Mouse (Mus musculus): ENCODE results near the gene Ccl9. TPM values are rescaled to one million over a fixed set of nuclear protein-coding genes. Genes with fewer than 3 reads are reported as not detected.
A peak's percentile ranks its signal among the peaks of the same experiment; 100 is the strongest.

Gene Ccl9
- total RNA-seq (2021) (10 to 100 TPM; 12.6 to 13.7 TPM), polyA plus RNA-seq (2012; rRNA removed) (4.3 and 6.7 TPM in 2 replicates)
- long read RNA-seq, partial matches to known transcripts, result 0 of 3 reads
- long read RNA-seq, other reads (novel, unspliced or antisense), result 0 of 3 reads

GRCm38 (mm10) chr11:83578186-83578760 lies at the start of gene Ccl9:
Gene Ccl9, minus strand, starts transcription at chr11:83578636.
- H3K27ac ChIP-seq, result no peak within 1 kb of the TSS
- intact Hi-C loops (cut with DNase I), result no loop called here
- no peaks in the 10 kb centered on the region for H3K36me3 ChIP-seq (ENCODE audit: control insufficient read depth, insufficient read depth, low read length)
- H3K79me2 ChIP-seq (replicated peaks; ENCODE audit: control insufficient read depth, insufficient read depth, low read length), result no peaks in the 10 kb centered on the region
- H3K4me1 ChIP-seq (ENCODE audit: control insufficient read depth, insufficient read depth, low read length), result no peaks in the 10 kb centered on the region; the same call in 1 of the 2 replicates
- no peaks in the 10 kb centered on the region for H3K27me3 ChIP-seq (ENCODE audit: control insufficient read depth, insufficient read depth, low read length)
- WGBS, result 64% methylated on average over 2 of the region's 2 CpGs
- TF ChIP-seq CTCF (IDR thresholded peaks at IDR 0.05) (no peak), EP300 (IDR thresholded peaks at IDR 0.05; ENCODE audit: insufficient read depth, low read depth, low read length) (no peak), POLR2A (IDR thresholded peaks at IDR 0.05; ENCODE audit: insufficient read depth, low read depth, low read length) (0 out of 2 replicates have a peak, but pooled peaks have one; percentile 32)
- DNase-seq, result peak in 1 of 2 experiments; percentile 43
- H3K4me3 ChIP-seq, result no peak within 1 kb of the TSS
- H3K9ac ChIP-seq (ENCODE audit: low read depth, low read length), result no peak within 1 kb of the TSS

GRCm38 (mm10) chr11:83623586-83623985 lies 45.1 kb upstream of the Ccl9 start:
- no peak for DNase-seq
- Histone ChIP-seq H3K36me3 (ENCODE audit: control insufficient read depth, insufficient read depth, low read length) (no peaks in the 10 kb centered on the region), H3K27ac (no peak overlapping the region), H3K4me3 (no peak overlapping the region), H3K79me2 (replicated peaks; ENCODE audit: control insufficient read depth, insufficient read depth, low read length) (no peaks in the 10 kb centered on the region), H3K9ac (ENCODE audit: low read depth, low read length) (no peak overlapping the region), H3K4me1 (ENCODE audit: control insufficient read depth, insufficient read depth, low read length) (no peaks in the 10 kb centered on the region), H3K27me3 (ENCODE audit: control insufficient read depth, insufficient read depth, low read length) (no peaks in the 10 kb centered on the region)
- WGBS, result 90% methylated on average over 3 of the region's 3 CpGs
- intact Hi-C loops (cut with DNase I), result no loop called here
- TF ChIP-seq EP300 (IDR thresholded peaks at IDR 0.05; ENCODE audit: insufficient read depth, low read depth, low read length), result no peak
- TF ChIP-seq POLR2A (IDR thresholded peaks at IDR 0.05; ENCODE audit: insufficient read depth, low read depth, low read length), result no peak
- TF ChIP-seq CTCF (IDR thresholded peaks at IDR 0.05), result no peak

GRCm38 (mm10) chr11:83619037-83619436 lies 40.6 kb upstream of the Ccl9 start:
- WGBS, result 90% methylated on average over 1 of the region's 1 CpGs
- Histone ChIP-seq H3K9ac (ENCODE audit: low read depth, low read length) (no peak overlapping the region), H3K79me2 (replicated peaks; ENCODE audit: control insufficient read depth, insufficient read depth, low read length) (no peaks in the 10 kb centered on the region), H3K4me1 (ENCODE audit: control insufficient read depth, insufficient read depth, low read length) (peaks cover 3% of the 10 kb centered on the region), H3K27me3 (ENCODE audit: control insufficient read depth, insufficient read depth, low read length) (no peaks in the 10 kb centered on the region), H3K4me3 (no peak overlapping the region), H3K36me3 (ENCODE audit: control insufficient read depth, insufficient read depth, low read length) (no peaks in the 10 kb centered on the region), H3K27ac (no peak overlapping the region)
- no peak for DNase-seq
- TF ChIP-seq EP300 (IDR thresholded peaks at IDR 0.05; ENCODE audit: insufficient read depth, low read depth, low read length) (no peak), POLR2A (IDR thresholded peaks at IDR 0.05; ENCODE audit: insufficient read depth, low read depth, low read length) (no peak), CTCF (IDR thresholded peaks at IDR 0.05) (no peak)
- intact Hi-C loops (cut with DNase I), result no loop called here

- Histone ChIP-seq H3K79me2 (replicated peaks; ENCODE audit: control insufficient read depth, insufficient read depth, low read length) (no peaks in the 10 kb centered on the region), H3K4me1 (ENCODE audit: control insufficient read depth, insufficient read depth, low read length) (peaks cover 3% of the 10 kb centered on the region), H3K36me3 (ENCODE audit: control insufficient read depth, insufficient read depth, low read length) (no peaks in the 10 kb centered on the region), H3K27me3 (ENCODE audit: control insufficient read depth, insufficient read depth, low read length) (no peaks in the 10 kb centered on the region), H3K9ac (ENCODE audit: low read depth, low read length) (no peak overlapping the region), H3K4me3 (no peak overlapping the region), H3K27ac (no peak overlapping the region)
- 68% methylated on average over 5 of the region's 5 CpGs for WGBS
- intact Hi-C loops (cut with DNase I), result no loop called here
- no peak for DNase-seq
- TF ChIP-seq POLR2A (IDR thresholded peaks at IDR 0.05; ENCODE audit: insufficient read depth, low read depth, low read length) (no peak), CTCF (IDR thresholded peaks at IDR 0.05) (no peak), EP300 (IDR thresholded peaks at IDR 0.05; ENCODE audit: insufficient read depth, low read depth, low read length) (no peak)
These were observed 39.8 kb upstream of the Ccl9 start for GRCm38 (mm10) chr11:83618238-83618637.

- no peak overlapping the region for H3K27ac ChIP-seq
- intact Hi-C loops (cut with DNase I), result no loop called here
- no peaks in the 10 kb centered on the region for H3K27me3 ChIP-seq (ENCODE audit: control insufficient read depth, insufficient read depth, low read length)
- no peak overlapping the region for H3K9ac ChIP-seq (ENCODE audit: low read depth, low read length)
- H3K4me3 ChIP-seq, result no peak overlapping the region
- peaks cover 3% of the 10 kb centered on the region for H3K4me1 ChIP-seq (ENCODE audit: control insufficient read depth, insufficient read depth, low read length)
- TF ChIP-seq CTCF (IDR thresholded peaks at IDR 0.05) (no peak), EP300 (IDR thresholded peaks at IDR 0.05; ENCODE audit: insufficient read depth, low read depth, low read length) (no peak), POLR2A (IDR thresholded peaks at IDR 0.05; ENCODE audit: insufficient read depth, low read depth, low read length) (no peak)
- H3K36me3 ChIP-seq (ENCODE audit: control insufficient read depth, insufficient read depth, low read length), result no peaks in the 10 kb centered on the region
- WGBS, result 73% methylated on average over 1 of the region's 1 CpGs
- no peaks in the 10 kb centered on the region for H3K79me2 ChIP-seq (replicated peaks; ENCODE audit: control insufficient read depth, insufficient read depth, low read length)
- no peak for DNase-seq
These were observed 38.1 kb upstream of the Ccl9 start for GRCm38 (mm10) chr11:83616586-83616985.

GRCm38 (mm10) chr11:83610900-83611299 lies 32.5 kb upstream of the Ccl9 start:
- WGBS, result 66% methylated on average over 2 of the region's 2 CpGs
- intact Hi-C loops (cut with DNase I), result no loop called here

More at GRCm38 (mm10) chr11:83610900-83611299, 32.5 kb upstream of the Ccl9 start:
- Histone ChIP-seq H3K27ac (no peak overlapping the region), H3K27me3 (ENCODE audit: control insufficient read depth, insufficient read depth, low read length) (no peaks in the 10 kb centered on the region), H3K4me3 (no peak overlapping the region), H3K4me1 (ENCODE audit: control insufficient read depth, insufficient read depth, low read length) (no peaks in the 10 kb centered on the region), H3K36me3 (ENCODE audit: control insufficient read depth, insufficient read depth, low read length) (no peaks in the 10 kb centered on the region), H3K79me2 (replicated peaks; ENCODE audit: control insufficient read depth, insufficient read depth, low read length) (no peaks in the 10 kb centered on the region), H3K9ac (ENCODE audit: low read depth, low read length) (no peak overlapping the region)
- TF ChIP-seq POLR2A (IDR thresholded peaks at IDR 0.05; ENCODE audit: insufficient read depth, low read depth, low read length) (no peak), CTCF (IDR thresholded peaks at IDR 0.05) (no peak), EP300 (IDR thresholded peaks at IDR 0.05; ENCODE audit: insufficient read depth, low read depth, low read length) (no peak)
- no peak for DNase-seq
